Mouse (Mus musculus): ENCODE measurements at regions not wholly inside any gene's neighbourhood (a gene's known extent, or its start where the extent isn't known, plus 50 kb on each side); places are given as distances from the start of the nearest gene placed in this dataset.

- TF ChIP-seq CTCF (IDR thresholded peaks at IDR 0.05; ENCODE audit: control insufficient read depth, insufficient read depth, insufficient replicate concordance, low read depth, low read length) = no peak
- TF ChIP-seq POLR2A (IDR thresholded peaks at IDR 0.05; ENCODE audit: control insufficient read depth, low read depth, low read length) = no peak
These were observed 164.2 kb downstream of the H2al1j start for GRCm38 (mm10) chrX:11491676-11492391.

Measured in testis, adult 2 months (tissue).